Mouse (Mus musculus): ENCODE data around the gene Snrnp200. TPM values are rescaled to one million over a fixed set of nuclear protein-coding genes. Genes with fewer than 3 reads are reported as not detected.
"Not testable (repeated sequence)": the region's sequence is repeated elsewhere in the genome, so short reads cannot be mapped to it uniquely, and the experiment has no call there.

Snrnp200 gene
- 10 to 100 TPM; 94.9 to 95.2 TPM for total RNA-seq (2021)
- long read RNA-seq, experiment 1, full-length matches to known transcripts, result 19 of 66 reads
- long read RNA-seq, experiment 1, partial matches to known transcripts, result 42 of 66 reads
- long read RNA-seq, experiment 1, other reads (novel, unspliced or antisense), result 5 of 66 reads
- long read RNA-seq, experiment 2, full-length matches to known transcripts, result 39 of 113 reads
- long read RNA-seq, experiment 2, partial matches to known transcripts, result 73 of 113 reads
- long read RNA-seq, experiment 2, other reads (novel, unspliced or antisense), result 1 of 113 reads

DNA sequence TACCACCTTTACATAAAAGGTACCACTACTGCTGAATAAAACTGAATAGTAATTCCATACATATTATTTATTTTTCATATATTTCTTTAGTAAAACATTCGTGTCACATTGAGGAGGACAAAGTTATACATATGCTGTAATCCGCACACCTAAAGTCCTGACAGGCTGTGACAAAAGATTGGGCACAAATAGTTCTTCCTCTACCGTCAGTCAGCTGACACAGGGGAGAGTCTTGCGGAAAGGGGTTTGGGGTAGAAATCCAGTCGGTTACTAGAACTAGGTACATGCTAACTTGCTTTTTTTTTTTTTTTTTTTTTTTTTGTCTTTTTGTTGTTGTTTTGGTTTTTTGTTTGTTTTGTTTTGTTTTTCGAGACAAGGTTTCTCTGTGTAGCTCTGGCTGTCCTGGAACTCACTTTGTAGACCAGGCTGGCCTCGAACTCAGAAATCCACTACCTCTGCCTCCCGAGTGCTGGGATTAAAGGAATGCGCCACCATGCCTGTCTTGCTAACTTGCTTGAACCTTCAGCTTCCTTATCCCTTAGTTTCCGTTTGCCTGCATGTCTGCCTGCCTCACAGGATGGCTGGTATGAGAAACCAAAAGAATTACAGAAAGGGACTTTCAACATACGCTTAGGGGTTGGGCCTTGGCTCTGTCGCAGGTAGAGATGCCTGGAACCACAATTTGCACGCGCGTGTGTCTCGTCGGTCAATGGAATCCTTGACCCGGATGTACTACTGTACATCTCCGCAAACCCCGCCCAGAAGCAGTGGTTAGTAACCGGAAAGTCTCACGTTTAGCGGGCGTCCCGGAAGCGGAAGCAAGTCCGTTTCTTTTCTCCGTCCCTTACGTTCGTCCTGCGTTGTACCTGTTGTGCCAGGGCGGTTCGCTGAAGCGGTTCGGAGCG lies at the start of gene Snrnp200, which contains the start of gene 1810024B03Rik:
TSS of gene Snrnp200 (plus strand) at position 840 of the 905 bp plus-strand sequence.
TSS of gene 1810024B03Rik (minus strand) at position 734 of the 905 bp plus-strand sequence.
- H3K27ac ChIP-seq, result peak within 1 kb of the TSS; percentile 88

DNA sequence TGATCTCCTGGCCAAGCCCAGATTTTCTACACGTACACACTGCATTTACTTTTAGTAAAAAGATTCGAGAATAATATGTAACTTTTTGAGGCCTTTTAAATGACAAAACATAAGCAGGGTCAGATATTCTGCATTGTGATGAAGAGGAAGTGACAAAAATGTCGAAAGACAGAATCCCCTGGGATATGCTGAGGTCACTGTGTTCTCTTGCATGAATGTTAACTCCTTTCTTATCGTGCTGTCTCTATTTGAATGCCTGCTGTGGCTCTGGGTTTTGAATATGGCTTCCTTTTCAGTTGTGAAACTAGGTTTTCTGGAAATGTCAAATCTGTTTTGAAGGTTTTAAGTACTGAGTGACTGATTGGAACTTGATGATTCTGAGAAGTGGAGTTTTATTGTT lies 42.5 kb upstream of the Snrnp200 start:
- H3K4me3 ChIP-seq, result no peak overlapping the region
- H3K27ac ChIP-seq, result no peak overlapping the region
- TF ChIP-seq CTCF (conservative IDR thresholded peaks at IDR 0.05), result no peak
- no peak for DNase-seq (ENCODE audit: low spot score in 2 of 2)

More for the DNA sequence above, at the start of gene Snrnp200, which contains the start of gene 1810024B03Rik:
- TF ChIP-seq CTCF (conservative IDR thresholded peaks at IDR 0.05), result no peak
- H3K4me3 ChIP-seq, result peak within 1 kb of the TSS; percentile 96
- peak; percentile 91 to 96 for DNase-seq (ENCODE audit: low spot score in 2 of 2)

DNA sequence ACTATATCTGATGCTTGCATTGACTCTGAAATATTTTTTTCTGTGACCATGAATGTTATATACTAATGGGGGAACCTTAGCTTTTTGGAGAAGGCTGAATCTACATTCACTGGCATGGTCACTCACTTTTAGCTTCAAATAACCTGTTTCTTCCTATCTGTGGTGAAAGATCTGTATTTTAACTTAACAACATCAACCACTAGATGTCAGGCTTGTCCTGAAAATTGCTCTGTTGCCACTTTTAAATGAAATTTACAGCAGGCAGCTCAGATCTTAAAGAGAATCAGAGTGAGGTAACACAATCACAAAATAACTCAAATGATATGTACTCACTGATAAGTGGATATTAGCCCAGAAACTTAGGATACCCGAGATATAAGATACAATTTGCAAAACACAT lies 41.9 kb upstream of the Snrnp200 start:
- peak; percentile 76 for TF ChIP-seq CTCF (conservative IDR thresholded peaks at IDR 0.05)
- DNase-seq (ENCODE audit: low spot score in 2 of 2), result peak; percentile 38 to 55
- not testable (repeated sequence) for H3K27ac ChIP-seq, H3K4me3 ChIP-seq

DNA sequence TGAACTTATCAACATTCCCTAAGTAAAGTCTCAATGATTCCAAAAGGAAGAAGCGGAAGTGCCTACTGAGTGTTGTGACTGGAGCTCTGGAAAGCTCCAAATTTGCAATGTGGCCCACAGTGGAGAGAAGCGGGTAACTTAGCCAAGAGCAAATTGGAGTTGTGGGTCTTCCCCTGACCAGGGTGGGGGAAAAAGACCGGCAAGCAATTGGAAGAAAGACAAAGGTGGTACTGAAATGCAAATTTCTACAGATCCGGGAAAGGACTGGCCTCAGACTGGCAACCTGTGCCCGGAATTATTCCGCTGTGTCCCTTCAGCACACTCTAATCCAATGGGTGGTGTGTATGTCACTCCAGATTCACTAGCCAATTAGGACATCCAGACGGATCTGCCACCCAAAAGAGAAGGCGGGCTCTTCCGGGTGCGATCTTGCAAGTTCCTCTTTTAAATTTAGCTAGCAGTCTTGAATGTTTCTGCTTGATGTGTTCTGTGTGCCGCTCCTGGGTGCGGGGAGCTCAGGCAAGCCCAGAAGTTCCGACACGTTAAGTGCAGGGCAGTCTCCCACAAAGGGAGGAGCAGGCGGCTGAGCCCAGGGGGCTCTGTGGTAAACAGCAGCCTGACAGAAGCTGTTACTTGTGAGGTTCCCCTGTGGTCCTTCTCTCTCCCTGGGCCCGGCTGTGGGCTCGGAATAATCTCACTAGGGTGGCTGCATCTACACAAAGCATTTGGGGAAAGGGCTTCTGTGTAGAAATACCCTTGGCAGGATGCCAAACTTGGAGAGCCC lies 25.4 kb upstream of the Snrnp200 start:
- DNase-seq (ENCODE audit: low spot score in 2 of 2), result peak; percentile 77 to 88
- H3K4me3 ChIP-seq, result peak overlapping the region; percentile 67
- peak overlapping the region; percentile 93 for H3K27ac ChIP-seq
- TF ChIP-seq CTCF (conservative IDR thresholded peaks at IDR 0.05), result no peak

DNA sequence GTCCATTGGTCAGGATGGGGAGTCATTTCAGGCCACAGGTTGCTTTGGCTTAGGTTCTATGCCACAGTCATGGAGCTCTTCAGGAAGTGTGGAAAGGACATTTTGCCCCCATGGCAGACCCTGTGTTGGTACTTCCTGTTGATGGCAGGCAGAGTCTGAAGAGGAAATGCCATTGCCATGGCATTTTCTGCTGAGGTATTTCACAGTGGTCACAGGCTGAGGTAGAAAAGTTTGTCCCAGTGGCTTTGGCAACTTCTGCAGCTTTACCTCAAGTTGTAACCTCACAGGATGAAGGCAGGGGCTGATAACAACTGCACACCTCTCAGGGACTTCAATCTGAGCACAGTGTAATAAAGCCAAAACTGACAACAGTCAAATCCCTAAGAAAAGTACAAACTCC lies 18.6 kb upstream of the Snrnp200 start:
- Histone ChIP-seq H3K27ac (no peak overlapping the region), H3K4me3 (no peak overlapping the region)
- DNase-seq (ENCODE audit: low spot score in 2 of 2), result no peak
- no peak for TF ChIP-seq CTCF (conservative IDR thresholded peaks at IDR 0.05)

DNA sequence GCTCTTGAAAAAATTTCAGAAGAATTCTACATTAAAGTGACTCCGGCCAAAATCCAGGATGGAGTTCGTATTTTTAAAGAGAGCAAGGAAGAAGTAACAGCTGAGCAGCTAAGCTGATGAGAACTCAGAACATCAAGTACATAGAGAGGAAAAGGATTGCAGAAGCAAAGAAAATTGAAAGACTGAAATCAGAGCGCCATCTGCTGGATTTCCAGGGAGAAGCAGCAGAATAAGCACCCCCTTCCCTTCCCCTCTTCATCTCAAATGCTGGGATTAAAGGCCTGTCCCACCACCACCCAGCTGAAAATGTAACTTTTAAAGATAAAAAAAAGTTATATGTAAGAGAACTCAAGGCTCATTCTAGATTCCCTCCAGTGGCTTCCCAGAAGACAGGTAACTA lies 3.3 kb upstream of the Snrnp200 start:
- no peak overlapping the region for H3K4me3 ChIP-seq
- peak; percentile 98 for TF ChIP-seq CTCF (conservative IDR thresholded peaks at IDR 0.05)
- no peak overlapping the region for H3K27ac ChIP-seq
- peak; percentile 48 to 72 for DNase-seq (ENCODE audit: low spot score in 2 of 2)

DNA sequence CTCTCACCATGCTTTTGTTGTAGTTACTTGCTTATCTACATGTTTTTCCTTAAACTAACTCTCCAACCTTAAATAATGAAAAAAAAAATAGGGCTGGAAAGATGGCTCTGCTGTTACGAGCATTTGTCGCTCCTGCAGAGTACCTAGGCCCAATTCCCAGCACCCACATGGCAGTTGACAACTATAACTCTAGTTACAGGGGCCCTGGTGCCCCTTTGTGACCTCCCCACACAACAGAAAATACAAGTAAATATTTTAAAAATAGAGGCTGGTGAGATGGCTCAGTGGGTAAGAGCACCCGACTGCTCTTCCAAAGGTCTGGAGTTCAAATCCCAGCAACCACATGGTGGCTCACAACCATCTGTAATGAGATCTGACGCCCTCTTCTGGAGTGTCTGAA lies 2.2 kb upstream of the Snrnp200 start:
- not testable (repeated sequence) for H3K27ac ChIP-seq; DNase-seq (ENCODE audit: low spot score in 2 of 2); H3K4me3 ChIP-seq

DNA sequence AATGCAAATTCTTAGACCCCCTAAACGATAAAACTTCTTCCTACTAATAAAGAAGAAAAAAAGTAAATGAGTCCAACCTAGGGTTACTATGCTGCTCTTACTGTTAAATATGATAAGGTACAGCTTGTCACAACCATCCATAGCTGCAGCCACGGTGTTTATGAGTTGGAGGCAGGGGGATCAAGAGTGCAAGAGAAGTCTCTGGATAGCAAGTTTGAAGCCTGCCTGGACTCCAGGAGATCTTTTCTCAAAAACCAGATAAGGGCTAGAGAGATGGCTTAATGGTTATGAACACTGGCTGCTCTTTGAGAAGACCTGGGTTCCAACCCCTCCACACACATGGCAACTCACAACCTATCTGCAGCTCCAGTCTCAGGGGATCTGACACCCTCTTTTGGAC lies 1.3 kb upstream of the Snrnp200 start:
- no peak for TF ChIP-seq CTCF (conservative IDR thresholded peaks at IDR 0.05)
- Histone ChIP-seq H3K4me3 (no peak overlapping the region), H3K27ac (no peak overlapping the region)
- no peak for DNase-seq (ENCODE audit: low spot score in 2 of 2)

DNA sequence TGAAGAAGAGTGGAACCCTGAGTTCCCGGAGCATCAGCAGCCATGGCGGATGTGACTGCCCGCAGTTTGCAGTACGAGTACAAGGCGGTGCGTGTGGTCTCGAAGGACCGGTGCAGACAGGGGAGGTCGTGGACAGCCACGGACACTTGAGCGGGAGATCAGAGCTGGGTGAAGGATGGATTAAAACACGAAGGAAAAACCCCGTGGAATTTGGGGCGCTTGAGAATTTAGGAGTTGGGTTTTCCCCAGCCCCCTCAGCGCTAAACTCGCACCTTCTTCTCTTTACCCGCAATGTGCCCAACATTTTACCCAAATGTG lies 225 bp downstream of the Snrnp200 start:
- Histone ChIP-seq H3K27ac (peak overlapping the region; percentile 88), H3K4me3 (peak overlapping the region; percentile 96)
- TF ChIP-seq CTCF (conservative IDR thresholded peaks at IDR 0.05), result no peak
- no peak for DNase-seq (ENCODE audit: low spot score in 2 of 2)

DNA sequence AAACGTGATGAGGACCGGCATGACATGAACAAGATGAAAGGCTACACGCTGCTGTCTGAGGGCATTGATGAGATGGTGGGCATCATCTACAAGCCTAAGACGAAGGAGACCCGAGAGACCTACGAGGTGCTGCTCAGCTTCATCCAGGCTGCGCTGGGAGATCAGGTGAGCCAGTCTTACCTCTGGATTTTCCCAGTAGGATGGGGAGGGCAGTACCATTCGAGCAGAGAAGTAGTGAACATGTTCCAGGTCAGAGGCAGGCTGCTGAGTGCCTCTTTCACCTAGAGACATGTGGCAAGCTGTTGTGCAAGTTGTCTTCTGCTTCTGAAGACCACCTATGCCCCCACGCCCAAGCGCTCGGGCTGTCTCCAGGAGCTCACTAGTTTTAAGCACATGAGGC lies 2.5 kb downstream of the Snrnp200 start:
- no peak for DNase-seq (ENCODE audit: low spot score in 2 of 2)
- H3K4me3 ChIP-seq, result no peak overlapping the region
- no peak for TF ChIP-seq CTCF (conservative IDR thresholded peaks at IDR 0.05)
- H3K27ac ChIP-seq, result no peak overlapping the region

DNA sequence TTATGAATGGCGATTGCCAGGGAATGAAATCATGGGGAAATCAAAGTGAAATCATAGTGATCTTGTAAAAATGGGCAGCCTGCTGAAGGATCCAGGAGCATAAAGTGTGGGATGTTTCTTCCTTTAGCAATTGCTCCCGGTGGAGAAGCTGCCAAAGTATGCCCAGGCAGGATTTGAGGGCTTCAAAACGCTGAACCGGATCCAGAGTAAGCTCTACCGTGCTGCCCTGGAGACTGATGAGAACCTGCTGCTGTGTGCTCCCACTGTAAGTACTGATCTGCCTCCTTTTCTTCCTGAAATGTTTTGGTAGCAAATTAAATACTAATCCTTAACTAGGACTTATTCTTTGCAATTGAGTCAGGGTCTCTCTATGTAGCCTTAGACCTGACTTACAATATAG lies 9.6 kb downstream of the Snrnp200 start:
- H3K27ac ChIP-seq, result no peak overlapping the region
- no peak for DNase-seq (ENCODE audit: low spot score in 2 of 2)

DNA sequence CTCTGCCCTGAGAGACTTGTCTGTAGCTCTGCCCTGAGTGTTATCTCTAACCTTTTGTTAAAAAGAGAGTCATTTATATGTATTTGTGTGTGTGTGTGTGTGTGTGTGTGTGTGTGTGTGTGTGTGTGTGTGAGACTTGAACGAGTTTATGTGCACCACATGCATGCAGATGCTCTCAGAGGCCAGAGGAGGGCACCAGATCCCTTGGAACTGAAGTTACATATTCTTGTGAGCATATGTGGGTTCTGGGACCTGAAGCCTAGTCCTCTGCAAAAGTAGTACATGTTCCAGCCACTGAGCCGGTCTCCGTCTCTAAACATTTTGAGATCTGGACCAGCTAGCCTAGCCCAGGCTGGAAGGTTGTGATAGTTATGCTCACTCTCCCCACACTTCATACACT lies 17.1 kb downstream of the Snrnp200 start:
- no peak overlapping the region for H3K27ac ChIP-seq
- no peak overlapping the region for H3K4me3 ChIP-seq
- no peak for TF ChIP-seq CTCF (conservative IDR thresholded peaks at IDR 0.05)
- DNase-seq (ENCODE audit: low spot score in 2 of 2), result no peak

More for the DNA sequence above, 9.6 kb downstream of the Snrnp200 start:
- H3K4me3 ChIP-seq, result no peak overlapping the region
- no peak for TF ChIP-seq CTCF (conservative IDR thresholded peaks at IDR 0.05)

All from layer of hippocampus, adult 2 months (tissue).